In the genomic region with DNA sequence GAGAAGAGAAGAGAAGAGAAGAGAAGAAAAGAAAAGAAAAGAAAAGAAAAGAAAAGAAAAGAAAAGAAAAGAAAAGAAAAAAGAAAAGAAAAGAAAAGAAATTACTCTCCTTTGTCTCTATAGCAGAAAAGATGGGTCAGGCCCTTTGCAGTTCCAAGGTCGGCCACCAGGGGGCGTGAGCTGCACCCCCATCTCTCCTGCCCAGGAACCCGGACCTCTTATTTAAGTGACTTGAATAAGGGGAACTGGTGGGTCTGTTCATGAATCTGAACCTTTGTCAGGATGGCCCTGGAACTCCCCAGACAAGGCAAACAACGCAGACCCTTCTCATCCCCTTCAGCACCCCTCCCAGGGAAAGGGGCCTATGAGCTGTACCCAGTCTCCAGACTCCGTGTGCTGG, we compare ENCODE assay signal across 9 mouse cellular contexts. TPM values are rescaled to one million over a fixed set of nuclear protein-coding genes. Genes with fewer than 3 reads are reported as not detected.
DNase-seq lines count a peak whose midpoint lies in the region; ATAC-seq lines count a peak whose summit lies in the region.
"Had no signal": no experiment of that assay in that cellular context is flagged by ENCODE, and none has a peak within 500 bp of the region (broad histone marks: within the 10 kb centered on the region; RNA-seq: fewer than 3 reads in every experiment).

No protein-coding gene starts in this region.

- H3K9me3 ChIP-seq in forebrain, embryonic 15.5 days, result no peaks in the 10 kb centered on the region

- H3K27me3 ChIP-seq in forebrain, embryonic 15.5 days, result no peaks in the 10 kb centered on the region

- H3K27ac ChIP-seq in forebrain, embryonic 15.5 days (replicated peaks), result no peak overlapping the region

- no peaks in the 10 kb centered on the region for H3K4me1 ChIP-seq in forebrain, embryonic 15.5 days

- H3K9ac ChIP-seq in forebrain, embryonic 15.5 days (replicated peaks), result no peak overlapping the region

- H3K4me2 ChIP-seq in forebrain, embryonic 15.5 days (replicated peaks), result no peak overlapping the region

- peak; percentile 33; the same call in 1 of the 2 replicates for ATAC-seq in megakaryocyte, adult 5-6 weeks (ENCODE audit: poor library complexity, severe bottlenecking)
- ATAC-seq in forebrain, embryonic 15.5 days (replicated peaks), result no peak

- no peak overlapping the region for H3K4me3 ChIP-seq in forebrain, embryonic 15.5 days

- no peaks in the 10 kb centered on the region for H3K36me3 ChIP-seq in forebrain, embryonic 15.5 days

- WGBS in forebrain, embryonic 15.5 days, result 42% methylated on average over 5 of the region's 5 CpGs

- DNase-seq in heart, postnatal 14 days, result peak; percentile 33 to 57
- DNase-seq in heart, postnatal 25 days (ENCODE audit: low spot score), result no peak
- DNase-seq in A20 (ENCODE audit: low read depth, low spot score), result peak; percentile 64
- peak; percentile 68 for DNase-seq in R1 (ENCODE audit: low read depth, low spot score)
- DNase-seq in adipocyte (ENCODE audit: low spot score), result no peak
- no peak for DNase-seq in layer of hippocampus, adult 9-11 months

- intact Hi-C loops in heart, postnatal 14 days (cut with DNase I), result no loop called here
- intact Hi-C loops in heart, postnatal 25 days (cut with DNase I), result no loop called here

RNA-seq across cellular contexts. Expression of a gene that starts 7.5 kb away (rescaled TPM):
- total RNA-seq in heart, postnatal 14 days (2021), result 10 to 100 TPM in 1 of 2 experiments, 1 to 10 TPM in 1; 8.7 to 10.9 TPM
- total RNA-seq in heart, postnatal 25 days (2021), result 1 to 10 TPM; 8.8 to 9.6 TPM
- 0.49 TPM in 1 of 2 replicates, not detected in the other for total RNA-seq in megakaryocyte, adult 5-6 weeks (2015)
- 0.55 and 0.61 TPM in 2 replicates for total RNA-seq in megakaryocyte, adult 5-6 weeks (2017)
- polyA plus RNA-seq in forebrain, embryonic 15.5 days (2015; fragmentation: Nextera tagmentation; extraction: Ambion mirVana), result 2.3 and 2.6 TPM in 2 replicates

RNA-seq across cellular contexts. Expression of a gene that starts 11.3 kb away (rescaled TPM):
- total RNA-seq in heart, postnatal 14 days (2021), result not detected
- total RNA-seq in heart, postnatal 25 days (2021), result 1 to 10 TPM; 1.2 to 1.3 TPM
- total RNA-seq in megakaryocyte, adult 5-6 weeks (2015), result not detected in 2 replicates
- total RNA-seq in megakaryocyte, adult 5-6 weeks (2017), result not detected in 2 replicates
- not detected in 2 replicates for polyA plus RNA-seq in forebrain, embryonic 15.5 days (2015; fragmentation: Nextera tagmentation; extraction: Ambion mirVana)
- polyA plus RNA-seq: intestine, embryonic 14.5 days had no signal

RNA-seq across cellular contexts. Expression of a gene that starts 33.6 kb away (rescaled TPM):
- total RNA-seq in heart, postnatal 14 days (2021), result not detected
- not detected for total RNA-seq in heart, postnatal 25 days (2021)
- not detected in 2 replicates for total RNA-seq in megakaryocyte, adult 5-6 weeks (2015)
- total RNA-seq in megakaryocyte, adult 5-6 weeks (2017), result not detected in 2 replicates
- 6.3 and 7.0 TPM in 2 replicates for polyA plus RNA-seq in forebrain, embryonic 15.5 days (2015; fragmentation: Nextera tagmentation; extraction: Ambion mirVana)
- polyA plus RNA-seq: intestine, embryonic 14.5 days had no signal

RNA-seq across cellular contexts. Expression of a gene that starts 38.4 kb away (rescaled TPM):
- 10 to 100 TPM; 37.5 to 42.2 TPM for total RNA-seq in heart, postnatal 14 days (2021)
- 10 to 100 TPM; 33.2 to 37.1 TPM for total RNA-seq in heart, postnatal 25 days (2021)
- 7.8 and 10.5 TPM in 2 replicates for total RNA-seq in megakaryocyte, adult 5-6 weeks (2015)
- 7.9 and 10.2 TPM in 2 replicates for total RNA-seq in megakaryocyte, adult 5-6 weeks (2017)
- polyA plus RNA-seq in forebrain, embryonic 15.5 days (2015; fragmentation: Nextera tagmentation; extraction: Ambion mirVana), result 24.0 and 25.6 TPM in 2 replicates

RNA-seq across cellular contexts. Expression of a gene that starts 45.9 kb away (rescaled TPM):
- total RNA-seq in heart, postnatal 14 days (2021), result 10 to 100 TPM in 1 of 2 experiments, 1 to 10 TPM in 1; 8.7 to 16.4 TPM
- 10 to 100 TPM in 1 of 2 experiments, 1 to 10 TPM in 1; 9.3 to 12.6 TPM for total RNA-seq in heart, postnatal 25 days (2021)
- total RNA-seq in megakaryocyte, adult 5-6 weeks (2015), result 31.7 and 36.8 TPM in 2 replicates
- total RNA-seq in megakaryocyte, adult 5-6 weeks (2017), result 44.1 and 60.5 TPM in 2 replicates
- 2.2 and 2.4 TPM in 2 replicates for polyA plus RNA-seq in forebrain, embryonic 15.5 days (2015; fragmentation: Nextera tagmentation; extraction: Ambion mirVana)

Comparison
In these comparisons a context has a peak if more than half of its experiments do, and no peak if none do; other contexts are left out.
1. DNase-seq: peak in heart, postnatal 14 days (2 of 2), A20 (single experiment) and R1 (single experiment); none in heart, postnatal 25 days (single experiment), adipocyte (single experiment) and layer of hippocampus, adult 9-11 months (single experiment).
2. RNA of a gene that starts 7.5 kb away (total RNA-seq): 8.7 to 10.9 TPM in heart, postnatal 14 days and 8.8 to 9.6 TPM in heart, postnatal 25 days; 0.49 to 0.61 TPM in megakaryocyte, adult 5-6 weeks; every median in the first group is over 4 times any median in the second.